Mouse (Mus musculus): ENCODE data around the gene Olfr1333. TPM values are rescaled to one million over a fixed set of nuclear protein-coding genes. Genes with fewer than 3 reads are reported as not detected.
"Not testable (repeated sequence)": the region's sequence is repeated elsewhere in the genome, so short reads cannot be mapped to it uniquely, and the experiment has no call there.

The Olfr1333 gene
- polyA plus RNA-seq (2012; rRNA removed), result not detected in 2 replicates

DNA sequence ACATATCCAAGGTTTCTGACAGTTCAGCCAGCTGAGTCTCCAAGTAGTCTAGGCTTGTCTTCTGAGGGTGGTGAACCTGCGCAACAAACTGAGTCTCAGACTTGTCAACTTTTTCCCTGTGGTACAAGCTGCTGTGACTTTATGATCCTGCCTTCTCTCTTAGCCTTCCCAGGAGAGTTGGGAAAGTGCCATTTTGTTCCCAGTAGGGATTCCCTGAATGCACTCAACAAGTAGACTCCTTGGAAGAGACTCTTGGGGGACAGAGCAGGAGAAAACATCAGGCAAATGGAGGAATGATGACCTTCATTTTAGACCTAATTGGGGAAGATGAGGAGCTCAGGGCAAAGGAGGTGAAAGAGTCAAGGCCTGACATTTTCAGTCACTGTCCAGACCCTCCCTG is at the start of gene Olfr1333:
TSS of gene Olfr1333 (minus strand) at position 101 of the 400 bp plus-strand sequence.
- no peak for DNase-seq (ENCODE audit: low spot score)

DNA sequence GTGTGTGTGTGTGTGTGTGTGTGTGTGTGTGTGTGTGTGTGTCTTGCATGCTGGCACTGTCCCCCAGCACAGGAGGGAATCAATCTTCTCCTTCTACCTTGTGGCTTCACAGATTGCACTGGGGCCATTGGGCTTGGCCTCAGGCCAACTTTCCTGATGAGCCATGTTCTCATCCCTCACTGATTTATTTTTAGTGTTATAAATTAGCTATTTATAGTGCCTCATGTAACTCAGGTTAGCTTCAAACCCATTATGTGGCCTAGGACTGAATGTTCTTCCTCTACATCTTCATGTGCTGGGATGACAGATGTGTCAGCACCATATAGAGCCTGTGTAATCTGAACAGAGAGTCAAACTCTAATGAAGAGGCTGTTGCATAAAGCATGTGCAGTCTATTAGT is 31.5 kb upstream of the Olfr1333 start:
- no peak for DNase-seq (ENCODE audit: low spot score)

DNA sequence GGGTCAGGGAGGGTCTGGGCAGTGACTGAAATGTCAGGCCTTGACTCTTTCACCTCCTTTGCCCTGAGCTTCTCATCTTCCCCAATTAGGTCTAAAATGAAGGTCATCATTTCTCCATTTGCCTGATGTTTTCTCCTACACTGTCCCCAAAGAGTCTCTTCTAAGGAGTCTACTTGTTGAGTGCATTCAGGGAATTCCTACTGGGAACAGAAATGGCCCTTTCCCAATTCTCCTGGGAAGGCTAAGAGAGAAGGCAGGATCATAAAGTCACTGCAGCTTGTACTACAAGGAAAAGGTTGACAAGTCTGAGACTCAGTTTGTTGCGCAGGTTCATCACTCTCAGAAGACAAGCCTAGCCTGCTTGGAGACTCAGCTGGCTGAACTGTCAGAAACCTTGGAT is 28.3 kb upstream of the Olfr1333 start, which contains the start of gene Olfr1331:
TSS of gene Olfr1331 (plus strand) at position 301 of the 400 bp plus-strand sequence.
- no peak for DNase-seq (ENCODE audit: low spot score)

DNA sequence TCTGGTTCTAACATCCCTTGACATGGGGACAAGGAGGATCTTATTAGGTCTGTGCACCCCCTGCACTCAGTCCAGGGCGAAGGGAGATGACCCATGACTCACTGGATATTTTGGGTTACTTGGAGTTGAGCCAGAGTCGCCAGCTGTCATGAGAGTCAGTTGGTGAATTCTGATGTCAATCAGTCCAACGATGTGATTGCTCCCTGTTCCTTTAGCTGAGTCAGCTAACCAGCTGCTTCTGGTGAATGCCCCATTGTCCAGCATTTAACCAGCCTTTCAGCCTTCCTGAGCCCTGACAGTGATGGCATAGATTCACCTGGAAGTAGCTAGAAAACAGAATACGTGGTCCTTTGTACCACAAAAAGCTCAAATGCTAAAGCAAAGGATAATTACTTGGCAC is 26.6 kb upstream of the Olfr1333 start:
- no peak for DNase-seq (ENCODE audit: low spot score)

DNA sequence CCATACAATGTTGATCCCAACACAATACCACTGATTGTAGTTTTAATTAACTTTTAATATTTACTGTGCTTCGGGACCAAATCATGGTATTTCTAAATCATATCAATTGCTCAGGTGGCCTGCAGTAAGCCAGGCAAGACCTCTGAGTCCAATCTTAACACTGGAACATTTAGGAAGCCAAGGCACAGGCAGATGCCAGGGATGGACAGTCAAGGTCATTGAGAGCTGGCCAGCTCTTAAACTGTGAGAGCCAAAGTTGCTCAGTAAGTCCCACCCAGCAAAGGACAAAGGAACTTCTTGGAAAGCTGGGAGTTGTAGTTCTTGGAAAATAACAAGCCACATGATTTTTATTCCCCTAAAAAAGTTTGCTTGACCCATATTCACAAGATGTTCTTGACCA is 25.7 kb upstream of the Olfr1333 start:
- no peak for DNase-seq (ENCODE audit: low spot score)

DNA sequence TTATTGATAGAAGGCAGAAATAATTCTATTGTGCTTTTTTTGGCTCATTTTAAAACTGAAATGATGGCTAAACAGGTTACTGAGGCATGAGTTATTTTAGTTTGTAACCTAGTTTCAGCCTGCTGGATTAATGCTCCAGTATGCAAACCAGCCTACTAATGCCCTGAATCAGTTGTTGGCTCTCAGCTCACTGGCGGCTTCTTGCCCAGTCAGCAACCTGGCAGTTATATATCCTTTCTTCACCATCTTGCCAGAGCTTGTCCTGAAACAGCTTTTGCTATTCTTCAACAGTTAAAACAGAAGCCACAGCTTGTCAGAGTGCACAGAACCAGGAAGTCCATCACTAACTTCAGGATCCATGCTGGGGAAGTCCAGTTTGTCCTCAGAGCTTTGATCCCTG is 17.2 kb downstream of the Olfr1333 start:
- DNase-seq (ENCODE audit: low spot score), result no peak

DNA sequence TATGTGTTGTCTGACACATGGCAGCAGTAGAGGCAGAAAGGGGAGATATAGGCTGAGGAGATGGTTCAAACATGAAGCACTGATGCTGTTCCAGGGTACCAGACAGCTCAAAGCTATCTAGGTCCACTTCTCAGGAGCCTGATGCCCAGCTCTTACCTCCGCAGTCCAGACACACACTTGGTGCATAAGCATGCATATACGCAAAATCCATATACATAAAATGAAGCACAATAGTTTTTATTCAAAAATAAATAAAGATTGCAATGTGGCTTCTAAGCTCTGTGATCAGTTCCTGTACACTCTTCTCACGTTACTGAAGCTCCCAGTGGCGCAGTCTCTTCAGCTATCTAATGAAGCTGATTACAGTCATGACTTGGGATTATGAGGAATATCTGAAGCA is 26.2 kb downstream of the Olfr1333 start, which contains the start of gene Olfr1335:
TSS of gene Olfr1335 (minus strand) at position 101 of the 400 bp plus-strand sequence.
- no peak for DNase-seq (ENCODE audit: low spot score)

DNA sequence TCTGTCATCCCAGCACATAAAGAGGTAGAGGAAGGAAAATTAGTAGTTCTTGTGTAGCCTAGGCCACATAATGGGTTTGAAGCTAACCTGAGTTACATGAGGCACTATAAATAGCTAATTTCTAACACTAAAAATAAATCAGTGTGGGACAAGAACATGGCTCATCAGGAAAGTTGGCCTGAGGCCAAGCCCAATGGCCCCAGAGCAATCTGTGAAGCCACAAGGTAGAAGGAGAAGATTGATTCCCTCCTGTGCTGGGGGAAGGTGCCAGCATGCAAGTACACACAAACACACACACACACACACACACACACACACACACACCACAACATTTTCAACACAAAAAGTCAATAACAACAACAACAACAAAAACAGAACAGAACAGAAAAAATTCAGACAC is 43.3 kb downstream of the Olfr1333 start:
- not testable (repeated sequence) for DNase-seq (ENCODE audit: low spot score)

DNA sequence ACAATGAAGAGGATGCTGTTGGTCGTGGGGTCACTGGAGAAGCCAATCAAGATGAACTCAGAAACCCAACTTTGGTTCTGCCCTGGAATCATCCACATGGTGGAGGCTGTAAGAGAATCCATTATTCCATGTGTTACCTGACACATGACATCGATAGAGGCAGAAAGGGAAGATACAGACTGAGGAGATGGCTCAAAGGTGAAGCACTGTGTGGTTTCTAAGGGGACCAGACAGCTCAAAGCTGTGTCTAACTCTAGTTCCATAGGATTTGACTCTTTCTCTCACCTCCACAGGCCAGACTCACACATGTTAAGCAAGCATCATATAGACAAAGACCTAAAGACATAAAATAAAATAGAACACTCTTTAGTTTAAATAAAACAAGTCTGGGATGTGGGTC is 53.6 kb downstream of the Olfr1333 start, which contains the start of gene Olfr1337:
TSS of gene Olfr1337 (minus strand) at position 101 of the 400 bp plus-strand sequence.
- DNase-seq (ENCODE audit: low spot score), result no peak

Other genes with a start within 250 kb of the Olfr1333 start
- gene Cfap57, start 215.5 kb downstream of the Olfr1333 start, polyA plus RNA-seq (2012; rRNA removed), result 0.04 and 0.08 TPM in 2 replicates
- gene Ebna1bp2, start 215.5 kb downstream of the Olfr1333 start, polyA plus RNA-seq (2012; rRNA removed), result 63.4 and 72.6 TPM in 2 replicates
- not detected in 2 replicates for gene Olfr62, start 177.3 kb downstream of the Olfr1333 start, polyA plus RNA-seq (2012; rRNA removed)
- gene Olfr1342, start 143.5 kb downstream of the Olfr1333 start, polyA plus RNA-seq (2012; rRNA removed), result not detected in 2 replicates
- not detected in 2 replicates for gene Olfr1341, start 132.8 kb downstream of the Olfr1333 start, polyA plus RNA-seq (2012; rRNA removed)
- gene Olfr1340, start 116.1 kb downstream of the Olfr1333 start, polyA plus RNA-seq (2012; rRNA removed), result not detected in 2 replicates
- not detected in 2 replicates for gene Olfr1339, start 104.1 kb downstream of the Olfr1333 start, polyA plus RNA-seq (2012; rRNA removed)
- gene Olfr1338, start 77.5 kb downstream of the Olfr1333 start, polyA plus RNA-seq (2012; rRNA removed), result not detected in 2 replicates
- not detected in 2 replicates for gene Olfr1337, start 53.7 kb downstream of the Olfr1333 start, polyA plus RNA-seq (2012; rRNA removed)
- gene Olfr1335, start 26.3 kb downstream of the Olfr1333 start, polyA plus RNA-seq (2012; rRNA removed), result not detected in 2 replicates
- not detected in 2 replicates for gene Olfr1331, start 28.4 kb upstream of the Olfr1333 start, polyA plus RNA-seq (2012; rRNA removed)
- gene Olfr1330, start 52.3 kb upstream of the Olfr1333 start, polyA plus RNA-seq (2012; rRNA removed), result not detected in 2 replicates
- not detected in 2 replicates for gene Olfr1329, start 81.2 kb upstream of the Olfr1333 start, polyA plus RNA-seq (2012; rRNA removed)
- 0.03 TPM in 1 of 2 replicates, not detected in the other for gene Olfr1328, start 102.3 kb upstream of the Olfr1333 start, polyA plus RNA-seq (2012; rRNA removed)
- 0.08 and 0.27 TPM in 2 replicates for gene Lao1, start 125.3 kb upstream of the Olfr1333 start, polyA plus RNA-seq (2012; rRNA removed)